Comparison of ENCODE assay signal across 14 mouse cellular contexts in the genomic region with DNA sequence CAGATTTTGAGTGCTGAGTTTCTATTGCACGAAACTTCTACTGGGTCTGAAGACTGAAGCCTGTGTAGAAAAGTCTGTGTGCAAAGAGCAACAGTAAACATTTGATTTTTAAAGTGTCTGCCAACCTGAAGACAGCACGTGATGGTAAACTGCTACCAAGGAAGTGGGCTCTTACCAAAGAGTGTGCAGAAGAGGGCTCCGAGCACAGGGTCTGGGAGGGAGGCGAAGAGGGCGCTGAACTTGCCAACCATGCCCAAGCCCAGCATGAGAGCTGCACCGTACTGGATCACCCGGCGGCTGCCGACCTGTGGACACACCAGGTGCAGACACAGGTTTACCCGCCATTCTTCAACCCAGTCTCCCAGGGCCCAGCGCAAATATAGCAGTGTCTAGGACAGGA.
"Had no signal": no experiment of that assay in that cellular context is flagged by ENCODE, and none has a peak within 500 bp of the region (broad histone marks: within the 10 kb centered on the region; RNA-seq: fewer than 3 reads in every experiment).

No protein-coding gene starts in this region.

- DNase-seq: liver, embryonic 13.5 days; liver, postnatal 0 days; midbrain, embryonic 14.5 days; right cerebral cortex, postnatal 14 days; thymus, adult 18-20 months; thymus, postnatal 14 days; thymus, postnatal 36 days had no signal

- H3K4me1 ChIP-seq: liver, embryonic 13.5 days; liver, embryonic 15.5 days; lung, embryonic 15.5 days; midbrain, embryonic 10.5 days; midbrain, embryonic 12.5 days; neural tube, embryonic 13.5 days; neural tube, embryonic 15.5 days had no signal

- H3K4me3 ChIP-seq: liver, embryonic 13.5 days; liver, embryonic 15.5 days; lung, embryonic 15.5 days; midbrain, embryonic 10.5 days; midbrain, embryonic 12.5 days; myocyte; neural tube, embryonic 13.5 days; neural tube, embryonic 15.5 days had no signal
